Mouse (Mus musculus) ovary, adult 18-20 months (tissue): ENCODE results near the gene Vopp1.
A peak's percentile ranks its signal among the peaks of the same experiment; 100 is the strongest.

ENCODE experiments used
- DNase-seq: peaks from one replicate; pipeline ENCODE4 v3.0.0; 2022; ENCODE audit warnings: low spot score, mixed read lengths

Gene Vopp1

DNA sequence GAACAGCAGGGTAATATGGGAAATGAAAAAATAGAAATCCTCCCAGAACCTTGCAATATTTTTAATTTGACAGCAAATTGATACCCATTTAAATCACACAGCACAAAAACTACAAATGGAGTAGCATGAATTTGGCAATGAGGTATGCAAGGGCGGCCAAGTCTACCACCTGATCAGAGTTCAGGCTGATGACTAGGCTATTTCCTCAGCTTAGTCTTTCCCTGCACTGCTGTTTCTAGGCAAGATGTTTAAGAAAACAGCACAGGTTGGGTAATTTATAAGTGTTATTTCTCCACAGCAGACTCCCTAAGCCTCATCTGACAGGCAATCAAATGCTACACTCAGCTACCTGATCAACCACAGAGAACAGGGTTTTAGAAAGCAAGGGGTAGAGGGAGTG lies 40.7 kb downstream of the Vopp1 start:
- no peak for DNase-seq

DNA sequence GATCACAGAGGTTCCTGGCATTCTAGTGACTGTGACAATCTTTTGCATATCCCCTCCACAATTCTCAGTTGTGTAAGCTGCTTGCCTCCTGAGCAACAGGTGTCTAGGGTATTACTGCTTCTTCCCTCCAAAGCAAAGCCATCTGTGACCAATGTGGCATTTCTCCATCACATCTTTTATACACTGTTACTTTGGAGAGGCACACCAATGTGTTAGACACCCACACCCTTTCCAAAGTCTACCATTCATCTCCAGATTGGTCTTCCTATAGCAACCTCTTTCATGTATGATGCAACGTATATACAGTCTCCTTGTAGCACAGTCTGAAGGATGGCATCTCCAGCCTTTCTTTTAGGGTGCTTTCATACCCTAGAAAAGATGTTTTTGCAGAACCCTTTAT lies 42.3 kb downstream of the Vopp1 start:
- no peak for DNase-seq

DNA sequence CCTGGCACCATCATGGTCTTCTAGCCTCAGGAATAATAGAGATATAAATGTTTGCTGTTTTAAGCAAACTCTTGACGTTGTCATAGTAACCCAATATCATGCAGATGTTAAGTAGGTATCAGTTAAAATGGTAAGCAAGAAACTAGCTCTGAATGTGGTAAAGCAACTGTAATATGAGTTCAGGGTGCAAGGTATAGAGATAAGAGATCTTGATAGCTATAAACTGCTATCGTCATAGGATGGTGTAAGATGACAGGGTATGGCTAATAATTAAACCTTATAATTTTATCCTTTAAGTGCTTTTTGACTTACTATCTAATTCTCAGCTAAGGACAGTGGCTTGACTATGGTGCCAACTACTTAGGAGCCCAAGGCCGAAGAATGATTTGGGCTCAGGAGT lies 44.6 kb downstream of the Vopp1 start:
- no peak for DNase-seq

DNA sequence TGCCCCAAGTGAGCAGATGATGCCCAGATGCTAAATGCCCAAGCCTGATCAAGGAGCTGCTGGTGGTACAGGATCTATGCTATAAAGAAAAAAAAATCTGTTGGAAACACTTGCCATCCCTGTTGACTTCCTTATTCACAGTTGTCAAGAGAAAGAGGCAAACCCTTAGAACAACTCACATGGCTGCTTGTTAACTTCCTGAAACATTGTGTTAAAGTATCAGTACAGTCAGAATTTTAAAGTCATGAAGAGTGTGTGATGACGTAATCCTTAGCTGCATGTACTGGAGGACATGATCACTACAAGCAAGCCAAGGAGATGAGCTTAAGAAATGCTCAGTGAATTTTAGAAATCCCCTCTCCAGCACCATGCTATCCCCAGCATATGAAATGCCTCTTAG lies 51.2 kb downstream of the Vopp1 start:
- no peak for DNase-seq

DNA sequence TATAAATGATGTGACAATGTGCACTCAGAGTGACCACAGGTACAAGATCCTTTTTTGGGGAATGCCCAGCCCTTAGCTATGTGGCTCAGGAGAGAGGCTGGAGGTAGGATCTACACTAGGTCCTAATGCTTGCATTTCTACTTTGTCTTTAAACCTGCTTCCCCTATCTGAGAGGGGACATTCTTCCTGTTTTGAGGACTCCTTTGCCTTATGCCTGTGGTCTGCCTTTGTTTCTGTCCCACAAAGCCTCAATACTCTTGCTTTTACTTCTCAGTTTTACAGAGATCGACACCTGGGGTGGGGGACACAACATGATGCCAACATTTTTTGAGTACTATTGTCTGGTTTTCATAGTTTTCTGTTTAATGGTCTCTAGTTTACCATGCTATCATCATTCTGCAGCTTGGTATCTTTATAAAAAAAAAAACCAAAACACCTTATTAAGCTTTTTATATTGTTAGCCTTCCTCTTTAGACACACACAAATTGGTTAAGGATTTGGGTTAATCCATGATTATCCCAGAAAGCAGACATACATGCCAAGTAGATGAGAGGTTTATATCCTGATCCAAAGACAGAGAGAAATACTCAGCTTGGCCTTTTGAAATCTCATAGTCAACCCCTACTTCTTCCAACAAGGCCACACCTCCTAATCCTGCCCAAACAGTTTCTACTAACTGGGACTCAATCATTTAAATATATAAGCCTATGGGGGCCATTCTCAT lies 54.3 kb downstream of the Vopp1 start:
- no peak for DNase-seq

DNA sequence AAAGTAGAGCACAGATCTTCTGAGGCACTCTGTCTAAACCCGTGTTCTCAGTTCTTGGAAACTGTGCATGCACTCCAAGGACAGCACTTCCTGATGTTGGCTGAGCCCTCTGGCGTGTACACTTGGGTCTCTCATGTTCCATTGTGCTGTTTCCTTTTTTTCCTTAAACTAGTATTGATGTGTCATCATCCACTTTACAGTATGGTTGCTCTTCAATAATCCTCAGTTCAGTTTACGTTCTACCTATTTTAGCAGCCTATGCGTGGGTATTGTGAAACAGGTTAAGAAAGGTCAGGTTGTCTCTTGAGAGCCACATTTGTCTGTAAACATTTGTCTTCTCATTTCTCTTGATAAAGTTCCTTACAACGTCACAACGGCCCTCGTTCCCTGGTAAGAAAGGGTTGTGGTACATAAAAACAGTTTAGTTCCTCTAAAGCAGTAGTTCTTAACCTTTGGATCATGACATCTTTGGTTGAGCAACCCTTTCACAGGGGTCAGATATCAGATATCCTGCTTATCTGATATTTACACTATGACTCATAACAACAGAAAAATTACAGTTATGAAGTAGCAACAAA lies 55.9 kb downstream of the Vopp1 start:
- DNase-seq: no peak

DNA sequence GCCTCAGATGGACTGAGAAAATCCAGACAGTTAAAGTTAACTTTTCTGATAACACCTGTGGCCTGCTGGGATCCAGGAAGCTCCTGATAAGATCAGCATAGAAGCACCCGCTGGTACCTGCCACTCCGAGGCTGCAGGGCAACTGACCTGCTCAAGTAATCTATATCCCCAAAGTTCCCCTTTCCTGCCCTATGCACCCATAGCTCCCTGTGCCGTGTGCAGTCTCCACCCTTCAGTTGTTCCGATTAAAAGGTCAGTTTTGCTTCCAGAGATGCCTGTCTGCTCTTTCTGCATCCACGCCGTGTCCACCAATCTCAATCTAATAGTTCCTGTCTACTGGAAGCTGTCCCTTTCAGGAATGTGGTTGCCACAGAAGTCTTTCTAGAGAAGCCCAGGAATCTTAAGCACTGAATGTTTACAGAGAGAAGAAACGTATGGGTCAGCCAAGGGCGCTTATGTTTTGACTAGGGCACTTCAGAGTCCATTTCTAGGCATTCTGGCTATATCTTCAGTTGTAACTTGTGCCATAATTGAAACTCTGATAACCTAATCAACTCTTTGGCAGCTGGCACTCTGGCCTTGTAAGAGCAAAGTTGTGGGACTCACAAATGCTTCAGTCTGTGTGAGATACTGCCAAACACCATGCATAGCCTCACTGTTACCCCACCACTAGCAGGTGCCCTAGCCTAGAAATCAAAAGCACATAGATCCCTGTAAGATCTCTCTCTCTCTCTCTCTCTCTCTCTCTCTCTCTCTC lies 57.7 kb downstream of the Vopp1 start:
- peak; percentile 25 for DNase-seq

DNA sequence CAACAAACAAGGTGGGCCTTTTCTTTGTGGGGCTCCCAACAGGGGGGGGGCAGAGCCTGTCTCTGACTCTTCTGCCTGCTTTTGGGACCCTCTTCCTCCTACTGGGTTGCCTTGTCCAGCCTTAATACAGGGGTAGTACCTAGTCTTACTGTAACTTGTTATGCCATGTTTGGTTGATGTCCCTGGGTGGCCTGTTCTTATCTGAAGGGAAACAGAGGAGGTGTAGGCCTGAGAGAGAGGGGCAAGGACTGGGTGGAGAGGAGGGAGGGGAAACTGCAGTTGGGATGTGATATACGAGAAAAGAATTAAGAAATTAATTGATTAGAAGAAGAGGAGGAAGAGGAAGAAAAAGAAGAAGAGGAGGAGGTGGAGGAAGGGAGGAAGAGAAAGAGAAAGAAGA lies 58.7 kb downstream of the Vopp1 start:
- DNase-seq: no peak

DNA sequence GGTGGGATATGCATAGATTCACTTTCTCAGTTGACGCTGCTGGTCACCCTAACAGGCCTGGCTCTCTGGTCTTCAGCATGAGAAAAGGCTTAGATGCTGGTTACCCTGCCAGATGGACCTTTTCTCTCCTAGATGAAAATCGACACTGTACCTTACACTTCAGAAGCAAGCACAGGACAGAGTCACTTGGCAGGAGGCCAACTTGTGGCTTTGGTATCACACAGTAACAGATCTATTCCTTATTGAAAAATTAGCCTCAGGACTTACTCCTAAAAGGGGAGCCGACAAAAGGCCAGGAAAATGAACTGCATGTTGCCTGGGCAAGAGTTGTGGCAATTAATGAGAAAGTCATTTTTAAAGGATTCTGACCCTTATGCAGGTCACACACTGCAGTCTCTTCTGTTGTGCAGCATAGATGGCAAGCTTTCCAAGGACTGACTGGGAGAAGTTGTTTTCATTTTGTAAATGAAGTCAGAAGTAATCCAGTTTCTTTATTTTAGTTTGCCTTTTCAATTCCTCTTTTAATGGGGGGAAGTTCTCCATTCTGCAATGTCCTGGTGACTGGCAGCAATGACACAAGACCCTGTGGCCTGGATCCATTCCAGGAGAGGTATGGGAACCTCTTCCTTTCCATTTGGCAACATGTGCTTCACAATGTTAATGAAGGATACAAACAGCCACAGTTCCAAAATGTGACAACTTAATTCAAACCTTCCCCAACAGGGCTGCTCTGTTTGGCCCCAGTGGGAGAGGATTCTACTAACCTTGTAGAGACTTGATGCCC lies 59.7 kb downstream of the Vopp1 start:
- DNase-seq: no peak

DNA sequence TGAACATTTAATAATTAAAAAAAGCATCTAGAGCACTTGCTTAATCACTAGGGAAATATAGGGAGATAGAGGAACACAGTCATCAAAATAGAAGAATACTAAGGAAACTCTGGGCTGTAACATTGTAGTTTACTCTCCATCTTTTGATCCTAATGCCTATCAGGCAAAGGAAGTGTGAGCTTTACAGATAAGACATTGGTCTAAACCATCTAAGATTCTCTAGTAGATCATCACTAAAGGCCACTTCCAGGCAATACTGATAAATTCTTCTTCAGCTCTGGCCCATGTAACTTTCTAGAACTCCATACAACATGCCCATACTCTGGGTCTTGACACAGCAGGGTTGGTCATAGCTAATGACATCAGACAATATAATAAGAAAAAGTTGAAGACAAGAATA lies 61.9 kb downstream of the Vopp1 start:
- no peak for DNase-seq

DNA sequence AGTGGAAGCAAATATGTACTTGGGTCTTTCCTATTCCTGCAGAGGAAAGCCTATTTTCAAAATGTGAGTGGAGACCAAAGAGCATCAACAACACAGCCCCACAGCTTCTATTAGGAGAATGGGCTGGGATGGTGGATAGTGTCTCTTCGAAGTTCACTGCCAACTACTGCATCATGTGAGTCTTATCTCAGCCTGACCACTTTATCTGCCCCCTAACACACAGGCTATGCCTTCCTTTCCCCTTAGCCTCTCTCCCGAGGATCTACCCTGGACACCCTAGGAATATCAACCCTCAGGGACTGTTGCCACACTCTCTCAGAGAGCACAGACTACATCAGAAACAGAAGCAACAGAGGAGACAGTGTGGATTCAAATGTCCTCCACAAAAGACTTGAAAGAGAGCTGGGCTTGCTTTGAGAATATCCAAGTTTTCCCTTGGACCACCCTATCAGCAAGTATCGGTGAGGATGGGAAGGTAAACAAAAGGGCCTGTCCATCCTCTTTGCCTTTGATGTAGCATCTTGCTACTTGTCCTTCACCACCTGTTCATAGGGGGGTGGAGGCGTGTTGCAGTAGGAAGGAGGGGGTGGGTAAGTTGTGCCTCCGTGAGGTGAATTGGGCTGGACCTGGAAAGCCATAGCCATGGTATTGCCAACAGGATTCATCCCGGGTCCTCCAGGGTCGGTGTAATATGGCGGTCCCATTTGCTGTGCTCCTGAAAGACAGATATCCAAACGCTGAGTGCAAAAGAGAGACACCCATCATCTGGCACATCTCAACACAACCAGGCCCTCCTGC lies 70.8 kb downstream of the Vopp1 start:
- no peak for DNase-seq

DNA sequence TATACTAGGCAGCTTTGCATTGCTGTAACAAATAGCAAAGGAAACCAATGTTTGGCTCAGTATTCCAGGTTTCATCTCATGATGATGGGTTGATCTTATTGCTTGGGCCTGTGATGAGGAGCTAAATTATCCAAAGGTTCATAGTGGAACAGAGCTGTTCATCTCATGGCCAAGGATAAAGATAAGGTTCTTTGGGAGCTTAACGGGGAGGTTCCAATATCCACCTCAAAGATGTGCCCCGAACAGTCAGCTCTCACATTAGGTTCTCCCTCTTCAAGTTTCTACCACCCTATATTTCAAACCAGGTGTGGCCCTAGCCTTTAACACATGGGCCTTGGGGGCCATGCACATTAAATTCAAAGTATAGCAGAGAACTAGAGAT lies 79.2 kb downstream of the Vopp1 start:
- no peak for DNase-seq

DNA sequence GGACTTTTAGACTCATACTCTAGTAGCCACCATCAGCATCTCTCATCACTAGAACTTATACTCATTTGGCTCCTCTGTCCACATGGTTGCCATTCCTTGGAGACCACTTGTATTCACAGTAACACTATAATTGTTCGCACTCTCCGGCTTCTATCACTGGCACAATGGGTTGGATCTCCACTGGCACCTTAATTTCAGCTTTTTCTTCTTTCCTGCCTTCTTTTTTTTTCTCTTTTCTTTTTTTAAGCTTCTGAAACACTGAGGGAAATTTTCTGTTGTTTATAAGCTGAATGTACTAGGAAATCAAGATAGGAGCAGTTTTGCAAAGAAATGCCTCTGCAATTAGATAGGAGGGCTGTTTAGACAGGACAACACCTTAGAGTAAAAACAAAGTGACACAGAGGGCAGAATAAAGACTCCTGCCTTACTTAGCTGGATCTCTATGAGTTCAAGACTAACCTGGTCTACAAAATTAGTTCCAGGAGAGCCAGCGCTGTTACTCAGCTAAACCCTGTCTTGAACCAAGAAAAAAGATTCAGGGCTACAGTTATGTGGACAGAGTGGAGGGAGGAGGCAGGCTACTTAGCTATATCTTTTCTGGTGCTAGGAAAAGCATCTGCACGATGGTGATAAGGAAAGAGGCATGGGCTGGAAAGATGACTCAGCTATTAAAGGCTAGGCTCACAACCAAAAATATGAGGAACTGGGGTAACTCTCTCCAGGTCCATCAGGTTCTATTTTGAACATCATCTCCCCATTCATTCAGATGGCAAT lies 79.8 kb downstream of the Vopp1 start:
- DNase-seq: no peak

DNA sequence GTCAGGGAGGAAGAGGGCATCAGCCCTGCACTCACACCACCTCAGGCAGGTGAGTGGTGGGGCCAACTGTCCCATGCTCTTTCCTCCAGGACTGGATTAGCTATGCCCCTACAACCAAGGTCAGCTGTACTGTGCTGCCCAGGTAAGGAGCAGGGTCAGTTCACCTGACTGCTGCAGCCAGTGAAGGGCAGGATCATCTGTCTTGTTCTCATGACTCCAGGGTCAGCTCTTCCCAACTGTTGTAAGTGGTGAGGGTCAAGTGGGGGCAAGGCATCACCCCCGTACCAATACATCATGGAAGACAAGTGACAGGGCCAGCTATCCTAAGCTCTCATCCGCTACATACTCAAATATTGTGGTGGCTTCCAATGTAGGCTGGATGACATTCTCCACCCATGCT lies 80.8 kb downstream of the Vopp1 start:
- DNase-seq: no peak

DNA sequence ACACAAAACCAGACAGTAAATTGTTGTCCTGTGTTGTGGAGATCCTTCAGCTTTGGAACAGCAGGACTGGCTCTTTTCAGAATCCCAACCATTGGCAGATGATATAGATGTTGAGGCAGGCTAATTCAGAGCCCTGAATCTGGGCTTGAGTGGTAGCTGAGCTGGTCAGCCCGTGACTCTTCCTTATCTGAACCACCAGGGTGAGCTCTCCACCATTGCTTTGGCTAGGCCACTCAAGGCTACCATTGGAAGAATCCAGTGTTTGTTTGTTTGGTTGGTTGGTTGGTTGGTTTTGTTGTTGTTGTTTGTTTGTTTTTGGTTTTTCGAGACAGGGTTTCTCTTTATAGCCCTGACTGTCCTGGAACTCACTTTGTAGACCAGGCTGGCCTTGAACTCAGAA lies 81.6 kb downstream of the Vopp1 start:
- DNase-seq: no peak

DNA sequence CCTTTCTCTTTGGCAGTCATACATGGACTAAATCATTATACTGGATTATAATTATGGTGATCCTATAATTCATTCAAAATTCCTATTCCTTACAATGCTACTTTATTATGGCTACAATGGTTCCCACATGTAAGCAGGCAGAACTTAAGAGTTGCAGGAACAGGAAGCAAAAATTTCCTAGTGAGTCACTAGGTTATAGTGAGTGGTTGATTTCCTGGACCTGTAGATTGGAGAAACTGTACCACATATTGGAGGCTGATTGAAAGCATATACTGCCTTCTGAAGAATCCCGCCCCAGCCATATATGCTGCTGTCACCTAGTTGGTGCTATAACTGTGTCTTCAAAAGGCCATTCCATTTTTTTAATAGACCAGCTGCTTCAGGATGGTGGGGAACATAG lies 82.2 kb downstream of the Vopp1 start:
- DNase-seq: no peak

DNA sequence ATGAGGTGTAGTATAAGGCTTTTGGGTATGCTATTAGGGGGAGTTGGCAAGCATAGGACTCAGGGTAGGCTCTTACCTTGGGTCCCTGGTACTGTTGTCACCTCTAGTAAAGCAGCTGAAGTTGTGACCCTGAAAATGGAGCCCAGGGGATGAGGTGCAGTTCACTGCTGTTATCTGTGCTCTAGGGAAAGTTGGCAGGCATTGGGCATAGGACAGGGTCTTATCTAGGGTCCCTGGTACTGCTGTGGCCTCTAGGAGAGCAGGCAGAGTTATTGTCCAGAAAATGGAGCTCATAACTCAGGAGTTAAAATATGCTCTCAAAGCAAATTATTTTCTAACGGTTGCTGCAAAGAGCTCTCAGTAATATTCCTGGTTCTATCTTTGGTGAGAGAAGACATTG lies 103.6 kb downstream of the Vopp1 start:
- no peak for DNase-seq

DNA sequence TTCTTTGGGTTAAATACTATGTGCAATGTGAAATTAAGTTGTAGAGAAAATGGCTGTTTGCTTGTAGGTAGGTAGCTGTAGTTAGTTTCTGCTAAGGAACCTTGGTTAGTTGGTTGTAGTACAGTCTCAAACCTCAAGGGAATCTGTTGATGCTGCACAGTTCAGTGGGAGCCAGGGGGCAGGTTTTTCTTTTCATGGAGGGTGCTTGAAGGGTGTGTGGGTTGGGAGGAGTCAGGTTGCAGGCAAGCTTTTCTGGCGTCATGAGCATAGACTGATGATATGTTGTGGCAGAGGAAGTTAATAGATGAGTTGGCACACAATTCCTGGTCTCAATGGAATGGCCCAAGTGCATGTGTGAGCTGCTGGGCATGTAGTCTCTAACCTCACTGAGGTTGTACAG lies 113.2 kb downstream of the Vopp1 start:
- DNase-seq: no peak

DNA sequence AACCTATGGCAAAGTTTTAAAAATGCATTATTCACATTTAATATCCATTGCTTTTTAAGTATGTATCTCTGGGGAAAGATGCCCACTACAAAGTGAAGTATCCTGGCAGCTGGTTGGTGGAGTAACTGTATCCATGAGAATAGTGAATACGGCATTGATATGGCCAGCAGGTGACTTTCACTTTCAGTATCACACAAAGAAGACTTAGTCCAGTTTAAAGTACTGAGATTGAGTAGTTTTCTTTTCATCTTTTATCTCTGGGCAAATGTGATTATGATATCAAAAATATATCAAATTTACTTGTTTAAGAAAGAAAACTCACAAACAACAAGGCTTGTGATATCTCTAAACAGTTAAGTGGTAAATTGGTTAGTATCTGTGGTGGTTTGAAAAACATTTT lies 118.2 kb downstream of the Vopp1 start:
- DNase-seq: no peak

DNA sequence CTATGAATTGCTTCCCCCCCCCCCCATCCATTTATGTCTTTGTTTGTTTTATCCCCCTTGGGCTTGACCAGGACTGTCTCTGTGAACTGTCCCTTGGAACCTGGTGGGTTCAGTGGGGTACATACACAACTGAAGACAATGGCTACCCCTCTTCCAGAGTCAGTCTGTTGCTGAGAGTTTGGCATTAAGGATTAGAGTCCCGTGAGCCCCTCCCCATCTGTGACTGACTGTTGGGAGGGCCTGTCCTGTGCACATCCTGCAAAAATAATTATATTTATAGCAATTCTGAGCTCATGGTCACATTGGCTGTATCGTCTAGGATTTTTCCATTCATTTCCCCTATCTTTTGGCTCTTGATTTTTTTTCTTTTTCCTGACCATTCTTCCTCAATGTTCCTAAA lies 121.3 kb downstream of the Vopp1 start:
- no peak for DNase-seq
